Mouse (Mus musculus): ENCODE data around the gene Ncam1. TPM values are rescaled to one million over a fixed set of nuclear protein-coding genes. Genes with fewer than 3 reads are reported as not detected.
A peak's percentile ranks its signal among the peaks of the same experiment; 100 is the strongest.

Gene Ncam1
- polyA plus RNA-seq, 1 experiment from 2014 or later, result 51.2 TPM

- WGBS, result 29% methylated on average over 3 of the region's 3 CpGs
These were observed 69.2 kb downstream of the Ncam1 start for GRCm38 (mm10) chr9:49729479-49729878.

GRCm38 (mm10) chr9:49728211-49728610 is 70.5 kb downstream of the Ncam1 start:
- no peak overlapping the region for H3K9ac ChIP-seq (replicated peaks; ENCODE audit: low read length)
- ATAC-seq (replicated peaks; ENCODE audit: insufficient number of reproducible peaks, low FRiP score, low TSS enrichment, low read depth) (0 out of 2 replicates have a peak, but pooled peaks have one; percentile 39), DNase-seq (ENCODE audit: low spot score) (no peak)
- H3K27ac ChIP-seq (replicated peaks; ENCODE audit: low read depth, low read length), result no peak overlapping the region
- 35% methylated on average over 8 of the region's 8 CpGs for WGBS
- no peak overlapping the region for H3K4me2 ChIP-seq (ENCODE audit: low read depth, low read length)
- H3K27me3 ChIP-seq (ENCODE audit: control insufficient read depth, insufficient read depth, low read length), result no peaks in the 10 kb centered on the region
- H3K36me3 ChIP-seq (replicated peaks; ENCODE audit: control insufficient read depth, insufficient read depth, low read depth, low read length), result no peaks in the 10 kb centered on the region
- H3K4me1 ChIP-seq (ENCODE audit: control insufficient read depth, insufficient read depth, low read length), result no peaks in the 10 kb centered on the region
- no peak overlapping the region for H3K4me3 ChIP-seq (ENCODE audit: low read depth, low read length)
- H3K9me3 ChIP-seq (replicated peaks; ENCODE audit: control insufficient read depth, low read length), result no peaks in the 10 kb centered on the region

More at GRCm38 (mm10) chr9:49729479-49729878, 69.2 kb downstream of the Ncam1 start:
- no peaks in the 10 kb centered on the region for H3K36me3 ChIP-seq (replicated peaks; ENCODE audit: control insufficient read depth, insufficient read depth, low read depth, low read length)
- no peak overlapping the region for H3K27ac ChIP-seq (replicated peaks; ENCODE audit: low read depth, low read length)
- H3K4me2 ChIP-seq (ENCODE audit: low read depth, low read length), result no peak overlapping the region
- H3K9ac ChIP-seq (replicated peaks; ENCODE audit: low read length), result no peak overlapping the region
- no peak for ATAC-seq (replicated peaks; ENCODE audit: insufficient number of reproducible peaks, low FRiP score, low TSS enrichment, low read depth)
- H3K27me3 ChIP-seq (ENCODE audit: control insufficient read depth, insufficient read depth, low read length), result no peaks in the 10 kb centered on the region
- H3K4me3 ChIP-seq (ENCODE audit: low read depth, low read length), result no peak overlapping the region
- no peak for DNase-seq (ENCODE audit: low spot score)
- no peaks in the 10 kb centered on the region for H3K4me1 ChIP-seq (ENCODE audit: control insufficient read depth, insufficient read depth, low read length)
- no peaks in the 10 kb centered on the region for H3K9me3 ChIP-seq (replicated peaks; ENCODE audit: control insufficient read depth, low read length)

DNA sequence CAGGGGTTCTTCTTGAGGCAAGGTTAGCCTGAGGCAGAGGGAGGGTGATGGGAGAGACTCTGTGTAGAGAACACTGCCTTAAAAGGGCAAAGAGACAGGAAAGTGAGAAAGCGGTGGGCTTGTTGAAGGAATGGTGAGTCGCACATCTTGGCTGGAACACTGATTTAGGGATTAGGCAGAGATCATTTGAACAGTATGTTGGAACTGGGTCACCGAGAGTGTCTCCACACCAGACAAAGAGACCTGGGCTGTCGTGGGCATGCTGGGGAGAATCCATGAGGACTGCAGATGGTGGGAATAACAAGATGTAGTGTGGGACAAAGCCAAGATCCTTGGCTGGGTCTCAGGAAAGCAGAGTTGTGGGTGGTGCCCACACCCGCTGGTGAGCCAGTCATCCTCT is 76.0 kb downstream of the Ncam1 start:
- no peaks in the 10 kb centered on the region for H3K36me3 ChIP-seq (replicated peaks; ENCODE audit: control insufficient read depth, insufficient read depth, low read depth, low read length)
- no peaks in the 10 kb centered on the region for H3K4me1 ChIP-seq (ENCODE audit: control insufficient read depth, insufficient read depth, low read length)
- H3K9me3 ChIP-seq (replicated peaks; ENCODE audit: control insufficient read depth, low read length), result no peaks in the 10 kb centered on the region
- no peaks in the 10 kb centered on the region for H3K27me3 ChIP-seq (ENCODE audit: control insufficient read depth, insufficient read depth, low read length)
- DNase-seq (ENCODE audit: low spot score) (no peak), ATAC-seq (replicated peaks; ENCODE audit: insufficient number of reproducible peaks, low FRiP score, low TSS enrichment, low read depth) (no peak)
- no peak overlapping the region for H3K9ac ChIP-seq (replicated peaks; ENCODE audit: low read length)
- 80% methylated on average over 5 of the region's 5 CpGs for WGBS
- no peak overlapping the region for H3K4me2 ChIP-seq (ENCODE audit: low read depth, low read length)
- H3K4me3 ChIP-seq (ENCODE audit: low read depth, low read length), result no peak overlapping the region
- no peak overlapping the region for H3K27ac ChIP-seq (replicated peaks; ENCODE audit: low read depth, low read length)

- Histone ChIP-seq H3K9ac (replicated peaks; ENCODE audit: low read length) (no peak overlapping the region), H3K4me1 (ENCODE audit: control insufficient read depth, insufficient read depth, low read length) (no peaks in the 10 kb centered on the region), H3K4me2 (ENCODE audit: low read depth, low read length) (no peak overlapping the region), H3K4me3 (ENCODE audit: low read depth, low read length) (no peak overlapping the region), H3K27me3 (ENCODE audit: control insufficient read depth, insufficient read depth, low read length) (no peaks in the 10 kb centered on the region), H3K36me3 (replicated peaks; ENCODE audit: control insufficient read depth, insufficient read depth, low read depth, low read length) (no peaks in the 10 kb centered on the region), H3K27ac (replicated peaks; ENCODE audit: low read depth, low read length) (no peak overlapping the region), H3K9me3 (replicated peaks; ENCODE audit: control insufficient read depth, low read length) (no peaks in the 10 kb centered on the region)
- ATAC-seq (replicated peaks; ENCODE audit: insufficient number of reproducible peaks, low FRiP score, low TSS enrichment, low read depth), result no peak
- no peak for DNase-seq (ENCODE audit: low spot score)
These were observed 83.6 kb downstream of the Ncam1 start for GRCm38 (mm10) chr9:49715121-49715520.

DNA sequence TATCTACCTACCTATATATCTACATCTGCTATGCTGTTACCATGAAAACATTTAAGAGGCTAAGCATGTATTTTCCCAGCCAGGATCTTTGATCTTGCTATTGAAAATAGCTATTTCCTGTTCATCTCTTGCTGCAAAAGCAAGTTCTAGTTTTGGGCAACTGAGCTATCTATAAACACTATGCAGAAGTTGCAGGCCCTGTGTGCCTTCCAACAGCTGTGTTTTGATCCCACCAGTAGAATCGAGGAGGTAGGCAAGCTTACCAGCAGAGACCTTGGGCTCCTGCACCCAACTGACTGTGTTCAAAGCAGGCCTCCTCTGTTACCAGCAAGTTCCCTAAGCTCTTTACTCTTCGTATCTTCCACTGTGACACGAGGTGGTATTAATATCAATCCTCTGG is 84.6 kb downstream of the Ncam1 start:
- H3K27me3 ChIP-seq (ENCODE audit: control insufficient read depth, insufficient read depth, low read length), result no peaks in the 10 kb centered on the region
- H3K4me1 ChIP-seq (ENCODE audit: control insufficient read depth, insufficient read depth, low read length), result no peaks in the 10 kb centered on the region
- no peak overlapping the region for H3K27ac ChIP-seq (replicated peaks; ENCODE audit: low read depth, low read length)
- no peak overlapping the region for H3K4me2 ChIP-seq (ENCODE audit: low read depth, low read length)
- DNase-seq (ENCODE audit: low spot score) (no peak), ATAC-seq (replicated peaks; ENCODE audit: insufficient number of reproducible peaks, low FRiP score, low TSS enrichment, low read depth) (no peak)
- H3K4me3 ChIP-seq (ENCODE audit: low read depth, low read length), result no peak overlapping the region
- no peaks in the 10 kb centered on the region for H3K9me3 ChIP-seq (replicated peaks; ENCODE audit: control insufficient read depth, low read length)
- no peak overlapping the region for H3K9ac ChIP-seq (replicated peaks; ENCODE audit: low read length)
- no peaks in the 10 kb centered on the region for H3K36me3 ChIP-seq (replicated peaks; ENCODE audit: control insufficient read depth, insufficient read depth, low read depth, low read length)
- 72% methylated on average over 3 of the region's 3 CpGs for WGBS

GRCm38 (mm10) chr9:49707646-49708045 is 91.1 kb downstream of the Ncam1 start:
- Histone ChIP-seq H3K9ac (replicated peaks; ENCODE audit: low read length) (no peak overlapping the region), H3K4me3 (ENCODE audit: low read depth, low read length) (no peak overlapping the region), H3K36me3 (replicated peaks; ENCODE audit: control insufficient read depth, insufficient read depth, low read depth, low read length) (no peaks in the 10 kb centered on the region), H3K27me3 (ENCODE audit: control insufficient read depth, insufficient read depth, low read length) (no peaks in the 10 kb centered on the region), H3K4me2 (ENCODE audit: low read depth, low read length) (no peak overlapping the region), H3K27ac (replicated peaks; ENCODE audit: low read depth, low read length) (no peak overlapping the region), H3K4me1 (ENCODE audit: control insufficient read depth, insufficient read depth, low read length) (no peaks in the 10 kb centered on the region), H3K9me3 (replicated peaks; ENCODE audit: control insufficient read depth, low read length) (no peaks in the 10 kb centered on the region)
- no peak for DNase-seq (ENCODE audit: low spot score)
- ATAC-seq (replicated peaks; ENCODE audit: insufficient number of reproducible peaks, low FRiP score, low TSS enrichment, low read depth), result no peak

- 86% methylated on average over 9 of the region's 9 CpGs for WGBS
- H3K4me2 ChIP-seq (ENCODE audit: low read depth, low read length), result no peak overlapping the region
- H3K4me3 ChIP-seq (ENCODE audit: low read depth, low read length), result no peak overlapping the region
- no peaks in the 10 kb centered on the region for H3K9me3 ChIP-seq (replicated peaks; ENCODE audit: control insufficient read depth, low read length)
- no peak overlapping the region for H3K27ac ChIP-seq (replicated peaks; ENCODE audit: low read depth, low read length)
- H3K27me3 ChIP-seq (ENCODE audit: control insufficient read depth, insufficient read depth, low read length), result no peaks in the 10 kb centered on the region
- ATAC-seq (replicated peaks; ENCODE audit: insufficient number of reproducible peaks, low FRiP score, low TSS enrichment, low read depth), result no peak
- no peak for DNase-seq (ENCODE audit: low spot score)
- no peaks in the 10 kb centered on the region for H3K36me3 ChIP-seq (replicated peaks; ENCODE audit: control insufficient read depth, insufficient read depth, low read depth, low read length)
- no peak overlapping the region for H3K9ac ChIP-seq (replicated peaks; ENCODE audit: low read length)
- no peaks in the 10 kb centered on the region for H3K4me1 ChIP-seq (ENCODE audit: control insufficient read depth, insufficient read depth, low read length)
These were observed 94.3 kb downstream of the Ncam1 start for GRCm38 (mm10) chr9:49704196-49704967.

GRCm38 (mm10) chr9:49695371-49695770 is 103.4 kb downstream of the Ncam1 start:
- DNase-seq (ENCODE audit: low spot score), result no peak
- no peaks in the 10 kb centered on the region for H3K4me1 ChIP-seq (ENCODE audit: control insufficient read depth, insufficient read depth, low read length)
- no peak overlapping the region for H3K4me3 ChIP-seq (ENCODE audit: low read depth, low read length)
- 86% methylated on average over 7 of the region's 7 CpGs for WGBS
- no peaks in the 10 kb centered on the region for H3K27me3 ChIP-seq (ENCODE audit: control insufficient read depth, insufficient read depth, low read length)
- no peak overlapping the region for H3K4me2 ChIP-seq (ENCODE audit: low read depth, low read length)
- H3K9ac ChIP-seq (replicated peaks; ENCODE audit: low read length), result no peak overlapping the region
- no peaks in the 10 kb centered on the region for H3K36me3 ChIP-seq (replicated peaks; ENCODE audit: control insufficient read depth, insufficient read depth, low read depth, low read length)
- no peak overlapping the region for H3K27ac ChIP-seq (replicated peaks; ENCODE audit: low read depth, low read length)
- H3K9me3 ChIP-seq (replicated peaks; ENCODE audit: control insufficient read depth, low read length), result no peaks in the 10 kb centered on the region
- ATAC-seq (replicated peaks; ENCODE audit: insufficient number of reproducible peaks, low FRiP score, low TSS enrichment, low read depth), result no peak
